ENCODE assay signal across 1 mouse cellular context in the genomic region with DNA sequence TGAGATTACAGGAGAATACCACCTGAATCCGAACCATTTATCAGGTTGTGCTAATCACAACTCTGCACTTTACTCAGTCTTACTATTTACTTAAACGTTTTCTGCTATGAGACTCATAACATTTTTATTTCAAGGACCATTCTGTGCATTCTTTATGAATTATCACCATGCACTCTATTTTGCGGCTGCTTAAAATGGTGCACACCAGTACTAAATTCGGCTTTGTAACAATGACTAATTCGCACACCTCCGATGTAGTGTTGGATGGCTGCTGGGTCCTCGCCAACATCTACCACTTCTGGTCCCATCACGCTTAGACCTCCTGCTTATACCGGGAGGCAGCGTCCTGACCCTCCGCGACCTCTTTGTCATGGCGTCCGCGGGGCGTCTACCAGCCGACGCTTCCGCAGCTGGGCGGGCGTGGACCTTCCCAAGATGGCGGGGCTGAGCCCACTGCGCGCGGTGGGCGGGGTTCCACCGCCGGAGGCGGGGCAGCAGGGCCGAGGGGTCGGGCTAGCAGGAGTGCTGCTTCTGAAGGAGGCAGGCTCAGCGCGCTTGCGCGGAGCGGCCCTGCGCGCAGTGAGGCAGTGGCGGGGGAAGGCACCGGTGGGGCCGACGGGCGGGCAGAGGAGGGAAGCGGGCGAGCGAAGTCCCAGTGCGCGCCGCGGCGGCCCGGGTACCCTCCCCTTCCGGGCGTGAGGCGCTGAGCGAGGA.
TF ChIP-seq lines count a peak whose summit lies in the region.

A gene (plus strand): TSS at position 590 of the 714 bp plus-strand sequence.

TF ChIP-seq in myocyte, 11 proteins besides CTCF, POLR2A, EP300 and RAD21 (continued from another document):
- TF ChIP-seq SRF (IDR thresholded peaks at IDR 0.05; ENCODE audit: control insufficient read depth, insufficient read length, low read depth): no peak
TF ChIP-seq in myocyte: peak in this region for 4.
